Mouse (Mus musculus) megakaryocyte, adult 5-6 weeks (primary cell): ENCODE data around the gene Ppp1r13b. TPM values are rescaled to one million over a fixed set of nuclear protein-coding genes. Genes with fewer than 3 reads are reported as not detected.

Source experiments
- ATAC-seq: 2 replicates; pipeline ENCODE4 v1.8.0; 2016; ENCODE audit warnings: mild to moderate bottlenecking, inconsistent platforms; ENCODE audit not compliant: poor library complexity, severe bottlenecking
- total RNA-seq, 2 experiments: library from RNA; stranded (forward) in 1 of 2; stranded (reverse) in 1 of 2; fragments of 153-499, 151-499 nt in 1 of 2; fragments of 221-1000, 200-1000 nt in 1 of 2; gene quantifications; 2 replicates each; pipeline versions ENCODE4 v1.2.3 to v1.2.4; 2015 to 2017

Ppp1r13b gene
- total RNA-seq, 2 experiments from 2014 or later, result 2.8 to 6.9 TPM

DNA sequence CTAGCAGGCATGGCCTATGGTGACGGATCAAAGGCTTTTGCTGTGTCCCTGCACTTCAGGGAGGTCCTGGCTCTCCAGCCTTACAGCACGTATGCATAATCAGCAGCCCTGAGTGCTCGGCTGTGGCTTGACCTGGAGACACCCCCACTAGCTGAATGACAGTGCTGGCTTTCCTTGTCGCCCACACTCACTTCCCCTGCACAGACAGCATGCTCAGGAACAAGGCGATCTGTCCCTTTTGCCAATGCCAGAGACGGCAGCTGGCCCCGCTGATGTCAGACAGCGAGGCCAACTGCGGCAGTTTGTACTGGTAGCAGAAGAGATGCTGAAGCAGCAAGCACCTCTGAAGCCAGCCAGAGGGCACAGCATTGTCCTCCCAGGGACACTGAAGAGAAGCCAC, 12.1 kb upstream of the Ppp1r13b start:
- ATAC-seq, result no peak

DNA sequence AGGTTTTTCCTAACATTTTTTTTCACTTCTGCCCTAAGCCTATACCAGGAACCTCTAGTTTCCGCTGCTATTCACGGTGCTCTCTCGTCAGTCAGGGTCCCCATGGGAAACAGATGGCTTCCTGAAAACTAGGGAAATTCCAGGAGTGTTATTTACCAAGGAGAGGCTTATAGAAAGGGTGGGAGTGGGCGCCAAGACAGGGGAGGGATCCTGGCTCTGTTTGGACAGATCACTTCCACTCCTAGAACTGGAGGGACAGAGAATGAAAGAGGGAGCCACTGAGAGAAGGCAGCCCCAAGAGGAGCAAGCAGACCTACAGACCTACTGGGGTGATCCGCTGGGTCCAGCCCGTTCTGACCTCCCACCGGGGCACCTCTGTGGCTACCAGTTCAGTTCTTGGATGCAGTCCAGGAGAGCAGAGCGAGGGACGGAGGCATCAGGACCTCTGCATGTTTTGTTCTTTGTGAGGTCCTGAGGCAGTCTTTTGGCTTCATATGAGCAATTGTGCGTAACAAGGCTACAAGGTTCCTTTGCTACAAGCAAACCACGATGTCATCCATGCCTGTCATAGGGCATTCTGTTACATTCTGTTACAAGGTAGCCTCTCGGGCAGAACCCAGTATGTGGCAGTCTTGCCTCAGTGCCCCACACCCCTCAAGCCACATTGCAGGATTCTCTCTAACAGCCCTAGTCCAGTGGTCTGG, 8.8 kb upstream of the Ppp1r13b start:
- no peak for ATAC-seq

DNA sequence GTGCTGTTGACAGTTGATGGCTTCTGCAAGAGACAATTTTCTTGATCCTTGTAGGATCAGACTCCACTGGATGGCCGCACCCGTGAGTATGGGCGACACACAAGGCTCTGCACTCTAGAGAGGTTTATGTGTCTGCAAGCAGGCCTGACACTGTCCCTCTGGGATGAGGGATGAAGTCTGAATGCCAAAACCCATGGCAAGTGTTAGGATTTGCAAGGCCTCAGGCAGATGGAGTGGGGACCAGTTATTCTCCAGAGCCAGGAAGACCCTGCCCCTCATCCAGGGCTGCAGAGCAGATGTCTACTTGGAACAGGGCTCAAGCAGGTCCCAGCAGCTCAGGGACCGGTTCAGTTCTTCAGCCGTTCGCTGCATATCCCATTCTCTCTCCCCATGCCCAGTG, 7.9 kb upstream of the Ppp1r13b start:
- ATAC-seq, result no peak

DNA sequence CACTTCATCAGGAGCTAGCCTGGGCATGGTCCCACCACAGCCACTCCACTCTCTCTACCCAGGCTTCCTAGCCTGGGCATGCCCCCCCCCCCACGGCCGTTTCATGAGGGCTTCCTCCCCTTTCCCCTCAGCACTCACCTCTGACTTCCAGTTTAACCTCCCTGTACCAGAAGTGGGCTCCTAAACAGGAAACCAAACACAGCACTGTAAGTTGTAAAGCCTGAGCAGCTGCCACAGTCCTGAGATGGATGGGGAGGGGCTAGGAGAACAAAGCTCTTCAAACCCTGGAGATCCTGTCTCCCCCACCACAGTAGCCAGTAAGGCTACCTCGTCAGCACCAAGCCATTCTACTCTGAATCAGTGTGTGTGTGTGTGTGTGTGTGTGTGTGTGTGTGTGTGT, 6.1 kb upstream of the Ppp1r13b start:
- no peak; the same call in 1 of the 2 replicates for ATAC-seq

DNA sequence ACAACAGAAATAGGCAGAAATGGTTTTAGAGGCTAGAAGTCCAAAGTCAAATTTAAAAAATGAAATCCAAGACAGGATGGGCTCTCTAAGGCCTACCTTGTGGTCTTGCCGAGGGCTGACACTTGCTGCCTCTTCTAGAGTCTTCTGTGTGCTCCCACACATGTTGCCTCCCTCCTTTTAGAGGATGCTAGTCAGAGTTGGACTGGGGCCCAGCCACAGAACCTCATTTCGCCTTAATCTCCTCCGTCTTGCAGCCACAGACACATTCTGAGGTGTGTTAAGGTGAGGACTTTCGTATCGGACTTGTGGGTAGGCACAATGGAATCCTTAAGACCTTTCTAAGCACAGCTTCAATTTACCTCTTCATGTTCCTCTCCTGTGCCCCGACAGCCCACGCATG, 4.9 kb upstream of the Ppp1r13b start:
- ATAC-seq, result no peak

DNA sequence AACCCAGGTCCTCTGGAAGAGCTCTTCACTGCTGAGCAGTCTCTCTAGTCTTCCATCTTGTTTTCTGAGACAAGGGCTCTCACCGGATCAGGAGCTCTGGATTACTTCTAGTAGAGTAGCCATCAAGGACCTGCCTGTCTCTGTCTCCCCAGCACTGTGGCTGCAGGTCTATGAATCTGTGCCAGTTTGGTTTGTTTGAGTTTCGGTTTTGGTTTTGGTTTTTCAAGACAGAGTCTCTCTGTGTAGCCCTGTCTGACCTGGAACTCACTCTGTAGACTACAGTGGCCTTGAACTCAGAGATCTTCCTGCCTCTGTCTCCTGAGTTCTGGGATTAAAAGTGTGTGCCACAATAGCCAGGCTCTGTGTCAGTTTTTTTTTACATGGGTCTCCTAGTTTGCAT, 3.9 kb upstream of the Ppp1r13b start:
- ATAC-seq, result no peak

DNA sequence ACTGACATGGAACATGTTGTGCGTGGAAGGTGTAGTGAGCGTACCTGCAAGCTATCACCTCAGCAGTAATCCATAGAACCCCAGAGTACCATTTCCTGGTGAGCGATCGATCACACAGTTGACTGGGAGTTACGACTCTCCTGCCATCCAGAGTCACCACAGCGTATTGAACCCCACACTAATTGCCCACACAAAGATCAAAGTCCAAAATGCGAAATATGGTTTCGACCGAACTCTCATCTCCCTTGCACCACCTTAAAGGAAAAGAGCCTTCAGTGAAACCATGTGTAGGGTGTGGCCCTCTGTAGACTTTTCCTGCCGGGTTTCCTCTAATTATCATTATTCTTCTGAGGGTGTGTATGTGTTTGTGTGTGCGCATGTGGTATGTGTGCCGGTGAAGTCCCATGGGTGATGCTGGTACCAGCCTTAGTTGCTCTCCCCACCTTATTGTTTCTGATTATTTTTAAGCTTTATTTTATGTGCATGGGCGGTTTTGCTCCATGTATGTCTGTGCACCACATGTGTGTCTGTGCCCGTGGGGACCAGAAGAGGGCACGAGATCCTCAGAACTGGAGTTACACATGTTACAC, 3.4 kb upstream of the Ppp1r13b start:
- ATAC-seq, result no peak

DNA sequence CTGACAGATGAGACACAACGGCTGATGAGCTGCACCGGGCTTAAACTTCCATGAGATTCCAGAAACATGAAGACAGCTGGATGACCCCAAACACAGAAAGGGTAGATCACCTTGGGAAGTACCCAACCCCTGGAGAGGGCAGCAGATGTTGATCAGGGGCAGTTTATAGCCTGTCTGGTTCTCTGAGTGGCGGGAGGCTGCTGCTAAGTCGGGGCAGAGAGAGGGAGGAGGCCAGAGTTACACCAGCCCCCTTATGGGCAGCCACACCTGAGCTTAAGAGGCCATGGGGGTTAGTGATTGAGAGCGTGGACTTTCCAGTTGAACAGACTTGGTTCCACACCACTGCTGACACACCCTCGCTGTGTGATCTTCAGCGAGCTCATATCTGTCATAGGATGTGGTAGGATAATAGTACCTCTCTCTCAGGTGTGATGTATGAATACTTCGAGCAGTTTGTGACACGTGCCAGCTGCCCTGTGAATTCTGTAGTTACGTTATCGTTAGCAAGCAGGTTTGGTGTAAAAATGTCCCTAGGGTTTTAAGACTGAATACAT, 1.2 kb upstream of the Ppp1r13b start:
- no peak for ATAC-seq

DNA sequence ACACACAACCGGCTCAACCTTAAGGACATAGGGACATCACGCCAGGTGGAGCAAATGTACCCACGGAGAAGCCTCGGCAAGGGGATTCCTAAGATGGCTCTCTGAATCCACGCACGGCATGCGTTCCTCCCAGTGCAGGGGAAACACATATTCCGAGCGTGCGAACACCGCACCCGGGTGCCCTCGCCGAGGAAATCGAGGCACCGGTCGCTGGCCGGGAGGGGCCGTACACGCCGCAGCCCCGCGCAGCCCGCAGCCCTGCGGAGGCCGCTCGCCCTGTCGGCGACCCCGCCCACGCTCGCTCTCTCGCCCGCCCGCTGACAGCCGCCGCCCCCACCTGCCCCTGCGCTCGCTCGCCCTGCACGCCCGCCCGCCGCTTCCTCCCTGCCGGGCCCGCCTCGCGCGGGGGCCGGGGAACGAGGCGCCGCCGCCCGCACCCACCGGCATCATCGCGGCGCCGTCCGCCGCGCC, 454 bp downstream of the Ppp1r13b start:
- ATAC-seq, result peak; percentile 51

DNA sequence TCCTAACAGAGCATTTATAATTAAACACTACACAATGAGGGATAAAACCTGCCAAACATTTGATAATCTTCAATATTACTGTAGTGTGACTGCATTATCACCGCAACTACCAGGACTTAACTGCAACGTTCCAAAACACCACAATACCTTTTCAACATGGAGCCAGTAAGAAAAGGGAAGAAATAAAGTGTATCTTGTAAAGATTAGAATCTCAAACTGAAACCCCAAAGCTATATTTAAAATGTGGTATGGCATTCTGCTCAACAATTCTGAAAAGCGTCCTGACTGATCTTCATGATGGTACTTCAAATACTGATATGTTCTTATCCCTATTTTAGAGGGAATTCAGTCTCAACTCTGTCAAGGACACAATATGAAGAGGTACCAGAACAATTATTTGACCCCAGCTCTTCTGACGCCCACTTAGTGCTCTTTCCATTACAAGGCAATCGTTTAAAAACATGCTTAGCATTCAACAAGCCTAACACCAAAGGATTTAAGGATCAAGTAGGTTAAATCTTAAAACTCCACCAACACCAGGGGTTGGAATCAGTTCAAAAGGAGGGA, 1.5 kb downstream of the Ppp1r13b start:
- ATAC-seq, result no peak

DNA sequence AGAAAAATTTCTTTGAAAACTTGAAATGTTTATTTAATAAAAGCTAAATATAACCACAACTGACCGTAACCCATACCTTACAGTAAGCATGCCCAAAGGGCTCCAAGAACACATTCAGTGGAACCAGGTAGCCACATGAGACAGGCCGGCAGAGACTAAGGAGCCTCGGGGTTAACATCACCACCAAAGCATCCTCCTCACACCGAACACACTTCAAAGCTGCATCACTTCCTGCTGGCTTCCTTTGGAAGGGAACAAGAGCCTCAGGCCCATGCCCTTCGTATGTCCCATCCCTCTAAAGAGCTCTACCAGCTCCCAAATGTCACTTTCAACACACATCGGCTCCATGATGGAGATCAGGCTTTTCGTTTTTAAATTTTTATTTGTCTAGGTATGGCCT, 5.4 kb downstream of the Ppp1r13b start:
- ATAC-seq, result no peak

DNA sequence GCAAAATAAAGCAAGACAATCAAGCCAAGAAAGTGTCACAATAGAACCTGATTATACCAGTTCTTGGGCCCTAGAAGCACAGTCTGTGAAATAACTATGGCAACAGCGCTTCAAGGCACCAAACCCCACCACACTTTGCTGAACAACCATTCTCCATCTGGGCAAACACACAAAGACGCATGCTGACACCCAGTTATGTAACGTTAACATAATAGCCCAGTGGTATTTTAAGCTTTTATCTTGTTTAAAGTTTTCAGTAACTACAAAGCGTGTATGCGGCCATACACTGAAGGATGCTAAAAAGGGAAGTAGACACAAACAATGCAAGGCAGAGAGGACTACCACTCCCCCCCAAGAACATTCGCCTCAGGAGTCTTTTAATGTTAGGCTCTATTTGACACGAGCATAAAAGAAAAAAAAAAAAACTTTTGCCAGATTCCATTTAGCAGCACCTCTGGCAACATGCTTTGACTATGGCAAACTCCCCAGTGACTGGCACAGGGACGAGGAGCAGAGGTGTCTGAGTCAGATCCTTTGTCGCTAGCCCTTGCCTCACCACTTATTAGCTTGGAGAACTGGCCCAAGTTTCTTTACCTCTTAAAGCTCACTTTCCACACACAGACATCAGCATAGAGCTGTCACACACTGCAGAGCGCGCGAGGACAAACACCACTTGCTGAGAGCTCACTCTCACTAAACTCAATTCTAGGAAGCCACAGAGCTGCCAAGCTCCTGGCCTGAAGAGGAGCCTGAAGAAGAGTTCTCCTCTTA, 6.6 kb downstream of the Ppp1r13b start:
- no peak for ATAC-seq

DNA sequence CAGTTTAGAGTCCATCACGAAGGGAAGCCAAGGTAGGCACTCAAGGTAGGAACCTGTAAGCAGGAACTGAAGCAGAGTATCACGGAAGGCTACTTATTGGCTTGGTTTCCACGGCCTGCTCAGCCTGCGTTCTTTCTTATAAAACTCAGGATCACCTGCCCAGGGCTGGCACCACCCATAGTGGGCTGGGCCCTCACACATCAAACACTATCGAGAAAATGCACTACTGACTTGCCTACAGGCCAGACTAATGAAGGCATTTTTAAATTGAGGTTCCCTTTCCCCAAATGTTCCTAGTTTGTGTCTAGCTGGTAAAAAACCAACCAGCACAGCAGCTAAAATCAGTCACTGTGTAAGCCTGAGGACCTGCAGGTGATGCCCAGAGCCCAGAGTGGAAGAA, 8.3 kb downstream of the Ppp1r13b start:
- ATAC-seq, result no peak

DNA sequence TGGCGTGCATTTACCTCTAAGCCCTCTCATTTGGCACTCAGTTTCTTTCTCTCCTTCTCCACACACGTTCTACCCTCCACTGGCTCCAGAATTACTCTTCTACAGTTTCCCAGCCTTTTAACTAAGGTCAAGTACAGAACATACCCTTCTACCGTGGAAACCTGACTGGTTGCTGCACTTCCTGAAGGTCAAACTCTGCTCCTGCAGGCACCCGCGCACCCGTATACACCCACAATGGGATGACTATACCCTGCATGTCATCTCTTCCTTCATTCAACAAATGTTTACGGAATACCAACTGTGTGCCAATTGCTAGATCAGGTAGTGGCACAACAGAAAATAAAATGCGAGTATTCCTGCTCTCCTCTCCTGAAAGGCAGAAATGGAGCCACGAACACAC, 9.2 kb downstream of the Ppp1r13b start:
- no peak for ATAC-seq

DNA sequence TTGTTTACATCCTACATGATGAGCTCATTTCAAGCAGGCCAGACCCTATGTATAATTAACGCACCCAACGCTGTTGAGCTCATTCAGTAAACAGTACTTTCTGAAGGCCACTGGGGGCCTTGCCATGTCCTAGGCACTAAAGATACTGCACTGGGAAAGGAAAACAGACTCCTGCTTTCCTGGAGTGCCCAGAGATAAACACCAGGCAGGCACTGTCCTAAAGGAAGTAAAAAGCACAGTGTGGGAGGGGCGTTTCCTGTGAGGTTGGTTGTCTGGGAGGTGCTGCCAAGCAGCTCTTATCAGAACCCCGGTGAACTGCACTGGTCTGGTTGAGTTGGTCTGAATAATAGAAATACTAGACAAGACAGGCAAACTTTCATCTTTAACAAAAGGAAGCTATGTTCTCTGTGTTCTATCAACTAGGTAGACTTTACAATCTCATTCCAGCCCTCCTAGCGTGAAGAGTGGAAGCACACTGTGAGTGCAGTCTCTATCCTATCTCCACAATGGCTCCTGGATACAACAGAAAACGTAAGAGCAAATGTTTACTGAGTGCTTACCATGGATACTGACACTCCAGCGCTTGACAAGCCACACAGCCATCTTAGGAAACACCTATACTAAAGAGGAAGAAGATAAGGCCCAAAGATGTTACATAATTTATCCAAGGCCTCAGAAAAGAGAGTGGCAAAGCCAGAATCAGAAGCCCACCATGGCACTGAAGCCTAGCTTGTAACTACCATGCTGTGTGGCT, 10.8 kb downstream of the Ppp1r13b start:
- peak; percentile 61 for ATAC-seq

DNA sequence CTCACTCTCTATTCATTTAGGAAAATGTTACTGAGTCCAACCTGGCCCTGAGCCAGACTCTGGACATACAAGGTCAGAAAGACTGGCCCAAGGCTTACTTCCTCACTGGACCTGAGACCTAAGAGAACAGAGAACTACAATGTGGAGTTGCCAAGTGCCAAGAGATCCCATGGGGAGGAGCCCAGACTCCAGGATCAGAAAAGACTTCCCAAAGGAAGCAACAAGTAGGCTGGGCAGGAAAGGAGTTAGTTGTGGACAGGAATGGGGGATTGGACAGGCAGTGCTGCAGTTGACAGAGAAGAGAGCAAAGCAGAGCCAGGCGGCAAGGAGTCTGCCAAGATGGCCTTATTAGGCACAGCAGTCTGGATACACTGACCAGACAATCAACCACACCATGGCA, 13.8 kb downstream of the Ppp1r13b start:
- ATAC-seq, result no peak

DNA sequence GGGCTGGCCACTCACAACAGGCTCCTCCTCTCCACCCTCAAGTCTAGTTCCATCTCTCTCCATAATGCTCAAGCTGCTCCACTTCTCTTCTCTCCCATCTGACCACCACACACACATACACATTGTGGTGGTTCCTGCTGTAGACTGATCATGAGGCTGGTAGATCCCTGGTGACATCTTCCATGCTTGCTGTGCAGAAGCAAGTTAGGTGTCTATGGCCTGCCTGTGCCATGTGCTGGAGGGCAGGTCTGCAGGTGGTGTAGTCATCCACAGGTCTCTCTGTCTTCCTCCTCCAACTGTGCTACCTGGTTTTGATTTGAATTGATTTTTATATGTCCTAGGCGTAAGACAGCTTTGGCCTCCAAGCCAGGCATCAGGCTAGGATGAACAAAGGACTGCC, 14.9 kb downstream of the Ppp1r13b start:
- ATAC-seq, result no peak

DNA sequence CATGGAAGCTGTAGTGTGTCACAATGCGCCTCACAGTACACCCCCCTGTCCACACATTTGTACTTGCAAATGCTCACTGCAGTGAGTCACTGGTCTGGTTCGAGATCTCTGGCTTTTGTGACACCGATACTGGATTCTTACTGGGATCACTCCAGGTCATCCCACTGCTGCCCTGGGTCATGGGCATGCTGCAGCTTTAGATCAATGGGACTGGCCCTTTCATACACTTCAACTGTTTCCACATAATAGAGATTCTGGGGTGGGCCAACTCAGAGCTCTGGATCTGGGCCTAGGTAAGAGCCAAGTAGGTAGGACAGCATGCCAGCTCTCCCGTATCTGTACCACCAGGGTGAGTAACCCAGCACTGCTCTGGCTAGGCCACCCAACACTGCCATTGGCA, 16.1 kb downstream of the Ppp1r13b start:
- no peak for ATAC-seq

DNA sequence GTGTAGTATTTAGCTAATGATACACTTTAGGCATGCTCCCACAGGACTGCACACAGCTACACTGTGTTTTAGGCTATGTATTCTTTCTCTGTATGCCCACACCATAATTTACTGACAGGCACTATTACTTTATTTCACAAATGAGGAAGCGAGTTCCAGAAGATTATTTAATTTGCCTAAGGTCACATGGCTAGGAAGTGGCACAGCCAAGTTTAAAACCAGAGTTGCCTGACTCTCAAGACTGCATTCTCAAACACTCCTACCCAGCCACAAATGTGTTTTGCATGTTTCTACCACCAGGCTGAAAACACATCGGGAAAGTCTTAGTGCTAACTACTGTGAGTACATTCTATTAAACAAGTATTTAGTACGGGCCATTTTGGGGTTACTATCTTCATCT, 18.7 kb downstream of the Ppp1r13b start:
- ATAC-seq, result peak; percentile 54; the same call in 1 of the 2 replicates

DNA sequence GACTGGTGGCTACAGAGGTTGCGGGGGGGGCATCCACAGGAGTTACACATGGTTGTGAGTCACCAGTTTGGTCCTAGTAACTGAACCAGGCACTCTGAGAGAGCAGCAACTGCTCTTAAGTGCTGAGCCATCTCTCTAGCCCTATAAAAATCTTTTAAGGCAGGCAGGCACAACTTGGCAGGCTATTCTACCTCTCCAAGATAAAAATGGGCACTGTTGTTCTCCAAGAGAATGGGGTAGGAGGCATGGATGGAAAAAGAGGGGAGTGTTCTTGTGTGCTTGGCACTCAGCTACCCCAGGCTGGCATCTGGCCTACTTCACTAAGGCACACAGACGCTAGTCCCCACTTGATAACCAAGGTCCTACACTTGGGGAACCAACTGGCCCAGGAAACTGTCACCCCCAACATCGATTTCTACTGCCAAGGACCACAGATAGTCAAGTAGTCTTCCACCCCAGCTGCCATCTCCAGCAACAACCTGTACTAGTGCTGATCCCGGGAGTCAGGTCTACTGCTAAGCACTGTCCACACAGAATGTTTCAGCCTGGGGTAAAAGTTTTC, 19.5 kb downstream of the Ppp1r13b start:
- ATAC-seq, result no peak
